Mouse (Mus musculus) liver, embryonic 12.5 days (tissue): Measurements from ENCODE around the gene Tfpi2. TPM values are rescaled to one million over a fixed set of nuclear protein-coding genes. Genes with fewer than 3 reads are reported as not detected.

ENCODE experiments used
- ATAC-seq: fragments of 200-750 bp; cut with Nextera tagmentation; 2 replicates; pipeline ENCODE4 v1.8.0; 2017; ENCODE audit warnings: moderate number of reproducible peaks, mild to moderate bottlenecking, moderate library complexity
- H3K27ac ChIP-seq: fragments of 300-500 bp; sonication (generic); 2 replicates; pipeline ENCODE4 v1.5.1; 2016; ENCODE audit warnings: mild to moderate bottlenecking
- H3K27me3 ChIP-seq: fragments of 300-500 bp; sonication (generic); replicated peaks from 2 replicates; pipeline ENCODE4 v1.6.1; 2016; ENCODE audit warnings: mild to moderate bottlenecking, moderate library complexity
- H3K36me3 ChIP-seq: fragments of 300-500 bp; sonication (generic); 2 replicates; pipeline ENCODE4 v1.6.1; 2016; ENCODE audit warnings: mild to moderate bottlenecking, moderate library complexity
- H3K4me1 ChIP-seq: fragments of 300-500 bp; sonication (generic); 2 replicates; pipeline ENCODE4 v1.6.1; 2016
- H3K4me2 ChIP-seq: fragments of 300-500 bp; sonication (generic); 2 replicates; pipeline ENCODE4 v1.6.1; 2016; ENCODE audit warnings: mild to moderate bottlenecking, moderate library complexity
- H3K4me3 ChIP-seq: fragments of 300-500 bp; sonication (generic); 2 replicates; pipeline ENCODE4 v1.5.1; 2016; ENCODE audit warnings: mild to moderate bottlenecking, moderate library complexity
- H3K9ac ChIP-seq: fragments of 300-500 bp; sonication (generic); 2 replicates; pipeline ENCODE4 v1.6.1; 2016; ENCODE audit warnings: mild to moderate bottlenecking, moderate library complexity
- H3K9me3 ChIP-seq: fragments of 300-500 bp; sonication (generic); replicated peaks from 2 replicates; pipeline ENCODE4 v1.6.1; 2016; ENCODE audit warnings: mild to moderate bottlenecking, moderate library complexity
- WGBS: fragments of 180-500 bp; shearing (Covaris S2); methylation state at CpG from one replicate; pipeline ENCODE4 v1.1.7; 2016; ENCODE audit not compliant: insufficient replicate concordance; 5-methylcytosine and 5-hydroxymethylcytosine counted together
- polyA plus RNA-seq: library from polyadenylated mRNA; unstranded; fragments of >200 nt; fragmentation: Nextera tagmentation; extraction: Ambion mirVana; gene quantifications from 2 replicates; pipeline ENCODE4 v1.2.1, GENCODE M21; 2016

Gene Tfpi2
- polyA plus RNA-seq: 12.3 and 13.8 TPM in 2 replicates

DNA sequence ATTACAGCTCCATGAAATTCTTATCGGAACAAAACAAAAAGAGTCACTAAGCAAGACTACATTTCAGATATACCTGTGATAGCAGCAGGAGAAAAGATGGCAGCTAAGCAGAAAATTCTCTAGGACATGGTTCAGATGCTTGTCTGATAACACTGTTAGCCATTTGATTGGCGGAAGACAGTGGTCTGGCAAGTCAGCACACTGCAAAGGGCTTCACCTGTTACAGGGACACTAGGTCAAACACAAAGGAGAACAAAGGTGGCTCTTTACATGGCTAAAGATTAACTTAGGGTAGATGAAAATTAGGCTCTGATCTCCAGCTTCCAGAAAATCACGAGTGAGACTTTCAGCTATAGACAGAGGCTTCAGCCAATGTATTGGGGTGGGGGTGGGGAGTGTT is at the start of gene Tfpi2:
TSS of gene Tfpi2 (minus strand) at position 170 of the 400 bp plus-strand sequence.
- peak; percentile 80 for ATAC-seq
- H3K9ac ChIP-seq: no peak within 1 kb of the TSS
- no peaks in the 10 kb centered on the region for H3K27me3 ChIP-seq
- H3K4me1 ChIP-seq: no peaks in the 10 kb centered on the region
- 52% methylated on average over 3 of the region's 3 CpGs for WGBS
- H3K9me3 ChIP-seq: no peaks in the 10 kb centered on the region
- no peak within 1 kb of the TSS for H3K4me2 ChIP-seq
- 0 out of 2 replicates have a peak within 1 kb of the TSS, but pooled peaks have one; percentile 10 for H3K27ac ChIP-seq
- peak within 1 kb of the TSS; percentile 11; the same call in 1 of the 2 replicates for H3K4me3 ChIP-seq
- no peaks in the 10 kb centered on the region for H3K36me3 ChIP-seq

DNA sequence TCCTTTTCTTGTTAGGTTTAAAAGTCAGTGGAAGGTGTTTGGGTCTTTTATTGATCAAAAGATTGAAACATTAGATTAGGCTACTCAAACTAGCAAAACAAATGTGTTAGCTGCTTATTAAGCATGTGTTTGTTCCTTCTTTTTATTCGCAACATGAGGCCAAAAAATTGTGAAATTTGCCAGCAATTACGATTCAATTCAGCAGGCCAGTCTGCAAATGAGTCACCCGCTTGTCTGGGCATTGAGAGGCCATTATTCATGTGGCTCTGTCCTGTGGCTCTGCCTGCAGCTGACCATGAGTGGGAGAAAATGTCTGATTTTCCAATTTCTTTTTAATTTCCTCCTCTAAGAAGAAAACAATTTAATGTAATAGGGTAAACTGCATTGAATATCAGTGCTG is 42.2 kb upstream of the Tfpi2 start:
- Histone ChIP-seq H3K4me2 (no peak overlapping the region), H3K9me3 (no peaks in the 10 kb centered on the region), H3K4me3 (no peak overlapping the region), H3K9ac (no peak overlapping the region), H3K27me3 (no peaks in the 10 kb centered on the region), H3K4me1 (no peaks in the 10 kb centered on the region), H3K36me3 (no peaks in the 10 kb centered on the region), H3K27ac (no peak overlapping the region)
- no peak for ATAC-seq
- 58% methylated on average over 3 of the region's 3 CpGs for WGBS

DNA sequence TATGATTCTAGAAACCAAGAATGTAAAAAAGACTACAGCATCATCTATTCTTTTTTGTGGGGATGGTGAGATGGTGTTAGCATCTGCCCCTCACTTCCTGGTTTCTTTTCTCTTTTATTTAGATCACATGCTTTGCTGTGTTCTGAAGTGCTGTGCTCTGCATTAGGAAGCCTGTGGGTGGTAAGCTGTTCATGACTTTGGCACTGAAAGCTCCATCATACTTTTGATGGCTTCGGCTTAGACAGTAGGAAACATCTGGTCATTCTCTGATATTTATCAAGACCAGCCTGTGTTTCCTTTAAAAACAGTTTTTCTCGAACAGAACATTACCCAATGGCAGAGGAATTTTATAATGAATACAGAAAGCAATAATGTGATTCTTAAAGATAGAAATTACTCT is 37.6 kb upstream of the Tfpi2 start:
- no peak overlapping the region for H3K4me2 ChIP-seq
- ATAC-seq: no peak
- H3K4me1 ChIP-seq: no peaks in the 10 kb centered on the region
- no peaks in the 10 kb centered on the region for H3K27me3 ChIP-seq
- H3K36me3 ChIP-seq: no peaks in the 10 kb centered on the region
- H3K9me3 ChIP-seq: no peaks in the 10 kb centered on the region
- WGBS: 30% methylated on average over 2 of the region's 2 CpGs
- no peak overlapping the region for H3K9ac ChIP-seq
- H3K4me3 ChIP-seq: no peak overlapping the region
- no peak overlapping the region for H3K27ac ChIP-seq

DNA sequence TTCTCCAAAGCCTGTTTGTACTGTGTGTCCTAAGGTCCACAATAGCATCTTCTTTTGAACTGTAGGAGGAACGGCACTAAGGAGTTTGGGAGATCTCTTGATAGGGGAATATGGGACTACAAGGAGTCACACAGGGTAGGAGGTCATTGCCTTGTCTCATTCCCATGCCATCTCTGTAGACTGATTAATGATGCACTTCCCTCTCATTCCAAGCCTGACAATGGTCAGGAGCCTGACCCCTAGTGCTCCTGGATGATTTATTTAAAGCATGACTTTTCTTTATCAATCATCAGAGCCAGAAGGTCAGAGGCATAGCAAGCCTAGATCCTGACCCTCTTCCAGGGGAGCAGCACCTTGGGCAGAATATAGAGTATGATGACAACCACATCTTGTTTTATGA is 33.9 kb upstream of the Tfpi2 start:
- 48% methylated on average over 1 of the region's 1 CpGs for WGBS
- Histone ChIP-seq H3K27me3 (no peaks in the 10 kb centered on the region), H3K9me3 (no peaks in the 10 kb centered on the region), H3K4me3 (no peak overlapping the region), H3K4me1 (no peaks in the 10 kb centered on the region), H3K4me2 (no peak overlapping the region), H3K9ac (no peak overlapping the region), H3K36me3 (no peaks in the 10 kb centered on the region), H3K27ac (no peak overlapping the region)
- ATAC-seq: no peak

DNA sequence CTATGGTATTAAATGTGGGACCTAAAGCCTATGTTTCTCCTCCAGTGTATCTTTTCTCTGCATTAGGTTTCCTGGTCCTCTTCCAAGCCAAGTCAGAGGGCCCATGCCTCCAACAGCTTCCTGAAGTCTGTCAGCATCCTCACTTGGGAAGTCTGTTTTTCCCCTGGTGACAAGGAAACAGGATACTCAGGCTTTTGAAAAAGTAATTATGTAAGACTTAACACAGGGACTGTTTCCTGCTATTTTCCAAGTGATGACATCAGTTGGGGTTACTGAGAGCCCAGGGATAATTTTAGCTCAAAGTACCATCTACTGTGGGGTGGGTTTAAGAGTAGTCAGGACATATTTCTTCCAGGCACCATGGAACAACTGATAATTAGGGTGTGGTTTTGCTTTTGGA is 20.8 kb upstream of the Tfpi2 start:
- no peak overlapping the region for H3K27ac ChIP-seq
- 0 out of 2 replicates have a peak, but pooled peaks cover 3% of the 10 kb centered on the region for H3K4me1 ChIP-seq
- H3K9me3 ChIP-seq: no peaks in the 10 kb centered on the region
- no peak for ATAC-seq
- no peak overlapping the region for H3K9ac ChIP-seq
- H3K36me3 ChIP-seq: no peaks in the 10 kb centered on the region
- no peaks in the 10 kb centered on the region for H3K27me3 ChIP-seq
- no peak overlapping the region for H3K4me3 ChIP-seq
- H3K4me2 ChIP-seq: no peak overlapping the region

DNA sequence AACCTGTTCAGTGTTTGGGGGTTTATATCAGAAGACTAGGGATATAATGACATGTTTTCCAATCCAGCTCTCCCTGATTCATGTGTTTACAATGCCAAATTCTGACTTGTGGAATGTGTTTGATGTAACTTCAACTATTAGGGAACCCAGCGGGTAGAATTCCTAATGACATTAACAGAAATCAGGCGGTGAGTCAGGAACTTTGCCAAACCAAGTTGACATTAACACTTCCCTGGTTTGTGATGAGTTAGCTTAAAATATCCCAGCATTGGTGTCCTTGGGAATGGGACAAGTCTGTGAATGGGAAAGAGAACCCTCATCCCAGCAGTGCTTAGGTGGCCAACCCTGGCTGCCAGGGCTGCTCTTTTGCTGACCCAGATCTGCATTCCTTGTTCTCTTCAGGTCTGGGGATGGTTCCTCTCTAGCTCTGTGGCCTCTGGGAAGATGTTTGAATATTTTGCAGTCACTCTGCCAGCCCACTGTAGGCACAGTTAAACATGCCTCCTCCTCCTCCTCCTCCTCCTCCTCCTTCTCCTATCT is 19.9 kb upstream of the Tfpi2 start:
- Histone ChIP-seq H3K4me2 (no peak overlapping the region), H3K27ac (no peak overlapping the region), H3K9me3 (no peaks in the 10 kb centered on the region), H3K9ac (no peak overlapping the region), H3K4me1 (0 out of 2 replicates have a peak, but pooled peaks cover 3% of the 10 kb centered on the region), H3K36me3 (no peaks in the 10 kb centered on the region), H3K4me3 (no peak overlapping the region), H3K27me3 (no peaks in the 10 kb centered on the region)
- no peak for ATAC-seq
- 81% methylated on average over 2 of the region's 2 CpGs for WGBS

DNA sequence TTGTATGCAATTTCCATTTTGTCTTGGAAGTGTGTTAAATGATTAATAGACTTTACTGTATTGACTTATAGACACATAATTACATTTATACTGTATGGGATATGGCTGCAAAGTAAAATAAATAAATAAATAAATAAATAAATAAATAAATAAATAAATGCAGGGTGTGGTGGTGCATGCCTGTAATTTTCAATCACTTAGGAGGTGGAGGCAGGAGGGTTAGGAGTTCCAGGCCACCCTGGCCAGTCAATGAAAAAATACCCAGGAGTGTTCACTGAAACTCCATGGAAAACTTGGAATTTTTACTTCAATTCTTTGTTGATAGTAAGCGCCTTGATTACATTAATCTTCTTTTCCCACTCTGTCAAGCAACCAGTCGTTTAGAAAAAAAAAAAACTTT is 16.1 kb upstream of the Tfpi2 start:
- Histone ChIP-seq H3K4me1 (0 out of 2 replicates have a peak, but pooled peaks cover 3% of the 10 kb centered on the region), H3K4me3 (peak overlapping the region; percentile 52; the same call in 1 of the 2 replicates), H3K36me3 (no peaks in the 10 kb centered on the region), H3K9ac (no peak overlapping the region), H3K4me2 (peak overlapping the region; percentile 67), H3K27me3 (no peaks in the 10 kb centered on the region), H3K27ac (no peak overlapping the region), H3K9me3 (no peaks in the 10 kb centered on the region)
- no peak for ATAC-seq
- 53% methylated on average over 2 of the region's 2 CpGs for WGBS

DNA sequence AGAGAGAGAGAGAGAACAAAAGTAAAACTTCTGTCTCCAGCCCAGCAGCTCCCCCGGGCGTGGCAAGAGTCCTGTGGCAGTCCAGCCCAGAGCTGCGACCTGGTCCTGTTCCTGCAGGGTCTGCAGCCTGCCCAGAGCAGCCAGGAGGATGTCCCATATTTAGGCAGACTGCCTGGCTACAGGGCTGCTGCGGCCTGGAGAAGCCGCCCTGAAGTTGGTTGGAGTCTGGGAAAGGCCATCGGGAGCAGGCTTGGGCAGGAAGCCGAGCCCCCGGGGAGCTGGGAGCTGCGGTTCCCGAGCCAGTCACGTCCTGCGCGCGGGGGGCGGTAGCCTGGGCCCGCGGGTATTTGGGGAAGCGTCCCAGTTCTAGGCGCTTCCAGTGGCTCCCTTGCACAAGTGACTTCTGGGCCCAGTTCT is 15.2 kb upstream of the Tfpi2 start, which contains the start of gene Gng11:
TSS of gene Gng11 (plus strand) at position 15 of the 417 bp plus-strand sequence.
- peak within 1 kb of the TSS; percentile 60 for H3K9ac ChIP-seq
- WGBS: 1% methylated on average over 18 of the region's 19 CpGs

DNA sequence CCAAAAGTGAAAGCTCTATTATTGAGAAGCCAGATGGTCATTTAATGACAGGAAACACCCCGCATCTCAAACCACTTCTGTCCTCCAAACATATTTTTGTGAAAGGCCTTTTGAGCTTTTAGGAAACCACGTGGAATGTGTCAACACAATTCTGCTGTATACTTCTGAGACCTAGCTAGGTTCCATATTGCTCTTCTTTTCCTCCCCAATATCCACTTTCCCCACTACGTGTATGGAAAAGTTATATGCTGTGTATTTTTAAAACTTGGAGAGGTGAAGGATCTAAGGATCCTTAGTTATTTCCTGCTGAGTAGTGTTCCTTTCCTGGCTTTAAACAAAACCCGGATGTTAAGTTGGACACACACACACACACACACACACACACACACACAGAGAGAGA is 14.7 kb upstream of the Tfpi2 start:
- Histone ChIP-seq H3K4me3 (no peak overlapping the region), H3K9me3 (no peaks in the 10 kb centered on the region), H3K36me3 (no peaks in the 10 kb centered on the region), H3K9ac (no peak overlapping the region), H3K4me2 (peak overlapping the region; percentile 67), H3K27ac (0 out of 2 replicates have a peak overlapping the region, but pooled peaks have one; percentile 45), H3K27me3 (no peaks in the 10 kb centered on the region), H3K4me1 (0 out of 2 replicates have a peak, but pooled peaks cover 3% of the 10 kb centered on the region)
- 21% methylated on average over 4 of the region's 4 CpGs for WGBS
- ATAC-seq: 0 out of 2 replicates have a peak, but pooled peaks have one; percentile 4

More for the DNA sequence above, 15.2 kb upstream of the Tfpi2 start, which contains the start of gene Gng11:
- Histone ChIP-seq H3K36me3 (no peaks in the 10 kb centered on the region), H3K4me2 (peak within 1 kb of the TSS; percentile 67), H3K4me3 (peak within 1 kb of the TSS; percentile 52), H3K27me3 (no peaks in the 10 kb centered on the region), H3K9me3 (no peaks in the 10 kb centered on the region), H3K4me1 (0 out of 2 replicates have a peak, but pooled peaks cover 3% of the 10 kb centered on the region), H3K27ac (peak within 1 kb of the TSS; percentile 68)
- ATAC-seq: peak; percentile 80

DNA sequence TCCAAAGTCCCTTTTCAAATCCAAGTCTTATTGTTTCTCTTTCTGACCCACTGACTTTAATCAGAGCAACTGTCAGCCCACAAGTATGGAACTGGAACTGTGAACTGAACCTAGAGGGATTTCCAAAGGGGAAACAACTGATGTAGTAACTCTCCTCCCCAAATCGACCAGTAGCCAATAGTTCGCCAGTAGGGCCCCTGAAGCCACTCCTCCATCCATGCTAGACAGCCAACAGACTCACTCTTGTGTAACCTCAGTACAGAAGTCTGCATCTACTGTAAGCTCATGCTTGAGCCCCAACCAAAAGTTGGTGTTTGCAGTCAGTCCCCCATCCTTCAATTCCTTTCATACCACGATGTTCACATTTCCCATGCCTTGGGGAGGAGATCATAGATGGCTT is 12.0 kb upstream of the Tfpi2 start:
- no peaks in the 10 kb centered on the region for H3K27me3 ChIP-seq
- 0 out of 2 replicates have a peak, but pooled peaks cover 3% of the 10 kb centered on the region for H3K4me1 ChIP-seq
- H3K36me3 ChIP-seq: no peaks in the 10 kb centered on the region
- H3K4me3 ChIP-seq: no peak overlapping the region
- WGBS: 55% methylated on average over 3 of the region's 3 CpGs
- no peak for ATAC-seq
- no peaks in the 10 kb centered on the region for H3K9me3 ChIP-seq
- H3K9ac ChIP-seq: no peak overlapping the region
- no peak overlapping the region for H3K4me2 ChIP-seq
- no peak overlapping the region for H3K27ac ChIP-seq

DNA sequence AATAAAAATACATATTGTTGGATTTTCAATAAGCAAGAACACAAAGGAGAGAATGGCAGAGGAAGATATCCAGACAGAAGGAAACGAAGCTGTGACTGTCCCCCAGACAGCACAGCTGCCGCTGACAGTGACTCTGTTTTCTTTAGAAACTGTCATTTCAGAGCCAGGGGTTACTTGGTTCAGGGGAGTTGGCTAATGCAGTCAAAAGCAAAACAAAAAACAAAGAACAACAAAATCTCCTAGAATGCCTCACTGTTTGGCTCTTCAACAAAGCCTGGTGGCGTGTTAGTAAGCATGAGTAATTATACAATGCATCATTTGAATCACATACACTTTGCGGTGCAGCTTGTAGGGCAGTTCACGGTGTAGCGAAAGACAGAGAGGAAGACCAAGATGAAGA is 10.6 kb upstream of the Tfpi2 start:
- no peaks in the 10 kb centered on the region for H3K4me1 ChIP-seq
- WGBS: 67% methylated on average over 6 of the region's 6 CpGs
- no peak overlapping the region for H3K4me3 ChIP-seq
- H3K36me3 ChIP-seq: no peaks in the 10 kb centered on the region
- no peak overlapping the region for H3K4me2 ChIP-seq
- H3K9me3 ChIP-seq: no peaks in the 10 kb centered on the region
- no peaks in the 10 kb centered on the region for H3K27me3 ChIP-seq
- no peak for ATAC-seq
- no peak overlapping the region for H3K27ac ChIP-seq
- no peak overlapping the region for H3K9ac ChIP-seq

DNA sequence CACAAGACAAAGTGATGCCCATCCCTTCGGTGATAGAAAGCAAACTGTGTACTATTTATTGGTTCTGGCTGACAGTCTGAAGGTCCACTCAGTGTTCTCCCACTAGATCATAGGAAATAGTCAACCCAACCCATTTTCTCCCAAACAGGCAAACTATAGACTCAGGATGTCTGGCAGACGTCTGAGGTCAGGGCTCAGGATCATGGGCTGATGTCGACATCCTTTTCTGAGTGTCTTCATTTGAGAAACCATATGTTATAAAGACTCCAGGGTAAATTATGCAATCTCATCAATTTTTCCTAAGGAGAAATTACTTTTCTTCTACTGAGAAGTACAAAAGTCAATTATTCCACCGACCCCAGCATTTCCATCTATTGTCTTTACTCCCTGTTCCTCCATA is 9.4 kb upstream of the Tfpi2 start:
- 59% methylated on average over 4 of the region's 4 CpGs for WGBS
- no peak for ATAC-seq

DNA sequence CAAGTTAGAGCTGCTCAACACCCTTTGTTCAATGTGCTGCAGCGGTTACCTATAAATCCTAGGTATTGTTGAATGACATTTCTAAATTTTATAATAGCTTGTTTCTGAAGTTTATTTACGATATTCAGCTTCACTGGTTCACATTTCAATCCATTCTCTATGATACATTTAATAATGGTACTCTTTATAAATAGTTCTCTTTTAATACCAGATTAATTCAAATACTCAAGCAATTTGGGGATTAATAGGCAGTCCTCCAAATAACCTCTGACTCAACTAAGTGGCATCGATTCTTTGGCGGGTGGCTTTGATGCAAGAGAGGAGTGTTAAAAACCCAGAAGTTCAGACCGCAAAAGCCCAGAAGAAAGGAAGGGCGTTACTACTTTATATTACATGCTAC is 4.8 kb upstream of the Tfpi2 start, which contains the start of gene Gngt1:
TSS of gene Gngt1 (plus strand) at position 301 of the 400 bp plus-strand sequence.
- no peak within 1 kb of the TSS for H3K4me2 ChIP-seq
- H3K36me3 ChIP-seq: no peaks in the 10 kb centered on the region
- H3K4me3 ChIP-seq: no peak within 1 kb of the TSS
- no peak for ATAC-seq
- H3K27ac ChIP-seq: no peak within 1 kb of the TSS
- no peak within 1 kb of the TSS for H3K9ac ChIP-seq
- no peaks in the 10 kb centered on the region for H3K27me3 ChIP-seq
- WGBS: 77% methylated on average over 6 of the region's 6 CpGs
- H3K4me1 ChIP-seq: no peaks in the 10 kb centered on the region
- no peaks in the 10 kb centered on the region for H3K9me3 ChIP-seq

More for the DNA sequence above, 9.4 kb upstream of the Tfpi2 start:
- H3K27me3 ChIP-seq: no peaks in the 10 kb centered on the region
- no peaks in the 10 kb centered on the region for H3K9me3 ChIP-seq
- H3K4me2 ChIP-seq: no peak overlapping the region
- no peak overlapping the region for H3K27ac ChIP-seq
- H3K4me3 ChIP-seq: no peak overlapping the region
- no peak overlapping the region for H3K9ac ChIP-seq
- H3K4me1 ChIP-seq: no peaks in the 10 kb centered on the region
- H3K36me3 ChIP-seq: no peaks in the 10 kb centered on the region
